Mouse (Mus musculus) lung, postnatal 14 days (tissue): ENCODE data around the gene Mroh2a.

ENCODE experiments used
- DNase-seq: peaks from one replicate; pipeline ENCODE4 v3.0.0; 2021

Mroh2a gene

DNA sequence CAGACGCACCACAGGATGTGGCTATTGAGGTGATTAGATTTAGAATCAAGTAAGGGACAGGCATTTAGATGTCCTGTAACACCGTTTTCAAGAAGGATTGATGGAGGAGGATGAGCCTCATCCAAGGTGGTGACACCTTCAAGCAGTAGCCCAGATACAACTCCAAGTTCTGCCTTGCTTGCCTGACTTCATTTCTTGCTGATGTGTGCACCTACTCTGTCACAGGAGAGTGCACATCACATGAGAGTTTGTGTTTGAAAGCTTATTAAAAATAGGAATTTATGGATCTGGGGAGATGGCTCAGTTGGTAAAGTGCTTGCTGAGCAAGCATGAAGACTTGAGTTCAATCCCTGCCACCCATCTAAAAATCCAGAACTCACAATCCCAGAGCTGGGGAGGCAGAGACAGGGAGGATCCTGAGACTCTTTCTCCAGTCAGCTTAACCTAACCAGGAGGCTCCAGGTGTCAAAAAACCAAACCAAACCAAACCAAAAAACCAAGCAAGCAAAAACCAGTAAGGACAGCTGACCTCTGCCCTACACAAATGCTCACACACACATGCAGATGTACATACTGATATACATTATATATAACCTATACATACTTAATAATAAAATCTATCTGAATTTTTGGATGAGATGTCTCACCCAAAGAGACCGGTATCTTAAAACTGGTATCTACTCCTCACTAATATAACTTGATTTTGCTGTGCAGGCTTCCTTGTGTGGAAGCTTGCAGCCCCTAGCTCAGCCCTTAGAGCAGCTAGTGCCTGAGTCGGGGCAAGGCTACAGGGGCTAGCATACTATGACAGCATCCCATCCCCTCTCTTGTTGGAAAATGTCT lies 72.1 kb downstream of the Mroh2a start:
- DNase-seq = no peak

DNA sequence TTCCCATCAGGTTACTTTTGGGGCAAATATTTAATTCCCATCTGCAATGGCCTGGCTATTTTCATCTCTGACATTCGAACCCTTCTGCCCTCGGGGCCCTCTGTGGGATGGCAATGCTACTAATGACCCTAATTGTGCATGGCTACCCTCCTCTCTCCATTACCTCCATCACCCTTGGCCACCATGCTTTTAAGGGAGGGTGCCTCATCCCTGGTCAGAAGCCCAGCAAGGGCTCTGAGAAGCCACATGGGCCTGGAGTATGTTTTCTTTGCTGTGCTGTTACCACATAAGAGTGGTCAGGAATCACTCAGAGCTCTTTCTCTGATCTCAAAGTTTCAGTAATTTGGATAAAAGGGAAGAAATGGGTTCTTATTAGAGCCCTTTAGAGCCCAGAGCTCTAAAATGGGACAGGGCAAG lies 72.8 kb downstream of the Mroh2a start:
- DNase-seq = no peak

DNA sequence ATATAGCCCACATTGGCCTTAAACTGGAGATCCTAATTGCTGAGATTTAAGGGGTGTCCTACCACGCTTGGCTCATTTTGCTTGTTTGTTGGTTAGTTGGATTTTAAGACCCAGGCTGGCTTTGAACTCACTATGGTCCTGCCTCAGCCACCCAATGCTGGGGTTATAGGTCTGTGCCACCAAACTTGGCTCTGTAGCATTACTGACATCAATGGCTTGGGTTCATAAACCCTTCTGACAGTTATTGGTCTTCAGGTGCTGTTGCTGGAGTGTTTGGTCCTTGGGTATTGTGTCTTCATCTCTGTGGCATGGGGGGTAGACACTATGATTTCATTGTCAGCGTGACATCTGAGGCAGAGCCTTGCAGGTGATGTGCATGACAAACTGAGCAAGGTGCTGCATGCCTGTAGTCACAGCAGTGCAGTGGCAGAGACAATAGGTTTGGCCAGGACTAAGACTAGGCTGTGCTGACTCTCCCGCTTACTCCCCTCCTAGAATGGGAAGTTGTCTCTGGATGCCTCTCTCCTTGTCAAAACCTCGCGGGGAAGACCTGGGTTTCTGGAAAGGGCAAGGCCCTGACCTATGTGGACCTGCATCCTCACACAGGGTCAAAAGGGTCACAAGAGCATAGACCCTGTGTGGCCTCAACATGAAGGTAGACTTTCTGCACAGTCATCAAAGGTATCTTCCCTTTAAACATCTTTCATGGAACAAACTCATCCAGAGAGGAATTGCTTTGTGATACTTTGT lies 73.7 kb downstream of the Mroh2a start:
- DNase-seq = no peak

DNA sequence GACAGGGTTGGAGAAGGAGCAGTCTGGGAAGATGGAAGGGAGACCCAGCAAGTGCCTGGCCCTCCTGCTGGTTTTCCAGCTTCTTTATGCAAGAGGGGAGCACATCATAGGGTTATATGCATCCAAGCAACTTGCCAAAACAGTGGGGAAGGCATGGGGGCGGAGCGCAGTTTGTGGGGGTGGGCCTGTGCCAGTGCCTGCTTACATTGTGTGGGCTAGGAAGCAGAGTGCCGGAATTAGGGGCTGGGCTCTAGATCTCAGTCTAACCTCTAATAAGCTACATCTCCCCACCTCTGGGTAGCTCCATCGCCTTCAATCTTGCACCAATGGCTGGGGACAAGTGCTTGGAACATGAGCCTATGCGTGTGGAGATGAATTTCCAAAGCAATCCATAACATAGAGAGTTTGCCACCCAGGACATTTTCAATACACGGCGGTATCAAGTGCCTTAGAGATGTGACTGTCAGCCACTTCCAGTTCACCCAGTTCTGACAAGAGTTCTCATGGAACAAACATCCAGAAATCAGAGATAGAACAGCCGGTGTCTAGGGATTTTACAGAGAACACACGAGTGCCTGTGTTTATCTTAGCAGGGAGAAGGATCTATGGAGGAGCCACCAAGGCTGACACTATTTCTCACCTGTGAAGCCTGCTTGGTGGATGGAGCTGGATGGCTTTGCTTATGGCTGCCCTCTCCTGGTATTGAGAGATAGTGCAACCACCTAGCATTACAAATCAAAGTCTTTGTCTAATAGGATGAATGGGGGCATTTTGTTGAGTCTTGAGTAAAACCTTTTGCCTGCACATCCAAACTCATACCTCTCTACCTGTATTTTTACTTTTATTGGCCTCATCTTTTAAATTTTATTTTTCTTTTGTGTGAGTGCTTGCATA lies 74.6 kb downstream of the Mroh2a start:
- DNase-seq = no peak

DNA sequence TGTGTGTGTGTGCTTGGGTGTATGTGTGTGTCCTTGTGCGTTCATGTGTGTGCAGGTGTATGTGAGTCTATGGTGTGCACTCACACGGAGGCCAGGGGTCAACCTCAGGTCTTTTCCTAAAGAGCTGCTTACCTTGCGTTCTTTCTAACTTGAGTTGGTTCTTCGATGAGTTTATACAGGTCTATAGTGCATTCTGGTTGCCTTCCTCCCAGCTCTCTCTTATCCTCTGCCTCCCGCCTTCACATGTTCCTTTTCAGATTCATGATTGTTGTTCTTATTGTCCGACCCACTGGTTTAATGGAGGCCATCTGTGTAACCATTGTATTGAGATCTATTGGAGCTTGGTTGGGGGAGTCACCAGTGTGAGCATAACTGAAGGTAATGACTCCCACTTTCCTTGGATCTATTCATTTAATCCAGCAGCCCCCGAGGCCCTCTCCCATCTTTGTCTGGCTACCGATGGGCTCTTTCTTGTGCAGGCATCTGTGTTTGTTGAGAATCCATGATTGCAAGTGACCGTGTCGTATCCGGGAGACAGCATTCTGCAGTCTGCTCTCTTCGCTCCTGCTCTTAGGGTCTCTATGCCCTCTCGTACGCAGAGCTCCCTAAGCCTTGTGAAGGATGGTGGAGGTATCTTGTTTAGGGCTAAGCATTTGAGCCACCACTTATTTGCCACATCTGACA lies 75.4 kb downstream of the Mroh2a start:
- no peak for DNase-seq

DNA sequence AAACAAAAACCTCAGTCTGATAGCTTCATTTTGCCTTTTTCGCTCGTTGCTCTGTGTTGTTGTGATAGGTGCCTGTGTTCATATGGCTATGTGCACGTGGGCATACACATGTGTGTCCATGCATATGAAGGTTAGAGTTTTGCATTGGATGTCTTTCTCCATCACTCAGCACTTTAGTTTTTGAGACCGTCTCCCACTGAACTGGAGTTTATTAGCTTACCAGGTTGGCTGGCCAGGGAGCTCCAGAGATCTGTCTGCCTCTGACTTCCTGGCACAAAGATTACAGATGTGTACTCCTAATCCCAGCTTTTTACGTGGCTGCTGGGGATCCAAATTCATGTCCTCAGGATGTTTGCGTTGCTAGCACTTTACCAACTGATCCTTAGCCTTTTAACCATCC lies 77.0 kb downstream of the Mroh2a start:
- DNase-seq = no peak

DNA sequence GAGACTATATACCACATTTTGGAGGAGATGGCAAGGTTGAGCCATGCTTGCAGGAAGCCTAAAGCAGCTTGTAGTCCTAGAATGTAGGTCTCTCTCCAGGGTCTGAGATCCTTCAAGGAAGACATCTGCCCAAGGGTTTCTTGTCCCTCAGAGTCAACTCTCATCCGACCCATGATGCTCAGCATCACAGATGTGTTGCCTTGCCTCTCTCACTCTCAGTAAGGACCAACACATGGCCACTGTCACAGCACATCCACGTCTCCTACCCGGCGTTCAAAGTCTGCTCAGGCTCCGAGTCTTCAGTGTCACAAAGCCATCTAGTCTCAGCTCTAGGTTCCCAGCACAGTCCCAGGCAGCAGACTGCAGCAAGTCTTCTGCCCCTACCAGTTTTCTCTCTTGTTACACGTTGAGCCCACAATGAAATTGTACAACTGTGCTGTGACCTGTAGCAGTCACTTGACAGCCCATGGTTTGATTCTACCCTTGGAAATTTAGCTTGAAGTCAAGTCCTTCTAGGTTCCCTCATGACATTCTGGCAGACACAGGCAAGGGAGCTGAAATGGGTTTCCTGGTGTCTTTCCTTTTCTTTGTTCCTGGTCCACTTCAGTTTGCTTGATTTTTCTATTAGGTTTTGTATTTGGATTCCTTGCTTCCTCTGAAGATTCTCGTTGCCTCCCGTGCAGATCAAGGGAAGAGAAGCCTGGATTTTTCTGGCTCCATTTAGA lies 77.6 kb downstream of the Mroh2a start:
- no peak for DNase-seq

DNA sequence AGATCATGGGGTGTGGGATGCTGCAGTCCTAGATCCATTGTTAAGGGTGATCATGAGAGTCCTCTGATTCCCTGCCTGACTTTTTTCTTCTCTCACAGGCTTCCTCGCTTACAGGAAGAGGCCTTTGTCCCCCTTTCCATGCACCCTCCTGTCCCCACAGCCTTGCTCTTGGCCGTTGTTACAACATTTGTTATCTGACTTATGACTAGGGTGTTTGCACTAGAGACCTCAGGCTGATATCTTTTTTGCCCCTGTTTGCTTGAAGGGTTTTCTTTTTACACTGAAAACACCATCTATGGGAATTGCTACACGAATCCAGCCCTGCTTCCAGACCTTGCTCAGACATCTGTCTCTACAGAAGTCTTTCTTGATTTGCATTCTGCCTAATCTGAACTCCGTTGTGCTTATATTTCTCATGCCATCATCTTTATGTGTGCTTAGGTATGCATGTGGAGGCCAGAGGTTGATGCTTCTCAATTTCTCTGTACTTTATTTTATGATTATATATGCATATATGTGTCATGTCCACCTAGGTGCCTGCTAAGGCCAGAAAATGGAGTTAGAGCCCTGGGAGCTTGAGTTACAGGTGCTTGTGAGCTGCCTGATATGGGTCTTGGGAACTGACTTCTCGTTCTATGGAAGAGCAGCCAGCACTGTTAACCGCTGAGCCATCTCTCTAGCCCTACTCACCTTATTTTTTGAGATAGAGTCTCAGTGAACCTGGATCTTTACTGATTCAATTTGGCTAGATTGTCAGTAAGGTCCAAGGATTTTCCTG lies 78.4 kb downstream of the Mroh2a start:
- DNase-seq = no peak

DNA sequence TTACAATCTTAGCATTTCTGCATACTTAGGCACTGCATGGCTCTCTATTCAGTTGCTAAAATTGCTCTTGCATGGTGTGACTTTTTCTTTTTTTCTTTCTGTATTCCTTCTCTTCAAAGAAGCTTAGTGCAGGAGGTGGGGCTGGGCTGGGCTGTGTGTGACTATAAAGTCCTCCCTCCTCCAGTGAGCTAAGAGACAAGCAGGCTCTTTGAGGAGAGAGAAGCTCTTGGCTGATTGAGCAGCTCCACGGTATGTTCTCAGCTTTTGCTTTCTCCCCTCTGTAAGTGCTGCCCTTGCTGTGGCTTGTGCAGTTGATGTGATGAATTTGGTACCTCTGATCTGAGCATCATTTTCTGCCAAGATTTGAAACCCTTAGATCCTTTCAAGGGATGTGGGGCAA lies 79.8 kb downstream of the Mroh2a start:
- DNase-seq = no peak

DNA sequence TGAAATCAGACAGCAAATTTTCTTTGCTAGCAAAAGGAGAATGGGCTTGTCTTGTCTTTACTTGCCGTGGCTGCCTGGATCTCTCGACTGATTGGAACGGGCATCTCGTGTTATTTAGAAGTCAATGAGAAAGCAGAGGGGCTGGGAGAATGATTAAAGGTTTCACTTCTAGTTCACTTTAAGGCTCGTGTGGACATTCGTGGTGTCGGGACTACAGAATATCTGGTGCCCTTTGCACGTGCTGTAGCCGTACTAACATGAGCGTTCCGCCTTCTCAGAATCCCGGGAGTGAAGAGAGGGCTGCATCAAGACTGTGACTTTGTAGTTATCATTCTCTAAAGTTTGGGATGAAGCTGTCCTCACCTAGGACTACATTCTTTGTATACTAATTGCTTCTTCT lies 80.4 kb downstream of the Mroh2a start:
- no peak for DNase-seq

DNA sequence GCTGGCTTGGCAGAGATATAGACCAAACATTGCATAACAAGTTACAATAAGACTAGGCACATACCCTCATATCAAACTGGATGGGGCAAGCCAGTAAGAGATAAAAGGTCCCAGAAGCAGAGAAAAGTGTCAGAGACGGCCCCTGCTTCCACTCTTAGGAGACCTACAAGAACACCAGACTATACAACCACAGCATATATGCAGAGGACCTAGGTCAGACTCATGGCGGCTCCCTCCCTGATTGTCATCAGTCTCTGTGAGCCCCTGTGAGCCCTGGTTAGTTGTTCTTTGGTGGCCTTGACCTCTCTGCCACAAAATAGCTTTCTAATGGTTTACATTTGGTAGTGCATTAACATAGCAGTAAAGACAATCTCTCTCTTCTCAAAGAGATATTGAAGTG lies 82.2 kb downstream of the Mroh2a start:
- DNase-seq = no peak

DNA sequence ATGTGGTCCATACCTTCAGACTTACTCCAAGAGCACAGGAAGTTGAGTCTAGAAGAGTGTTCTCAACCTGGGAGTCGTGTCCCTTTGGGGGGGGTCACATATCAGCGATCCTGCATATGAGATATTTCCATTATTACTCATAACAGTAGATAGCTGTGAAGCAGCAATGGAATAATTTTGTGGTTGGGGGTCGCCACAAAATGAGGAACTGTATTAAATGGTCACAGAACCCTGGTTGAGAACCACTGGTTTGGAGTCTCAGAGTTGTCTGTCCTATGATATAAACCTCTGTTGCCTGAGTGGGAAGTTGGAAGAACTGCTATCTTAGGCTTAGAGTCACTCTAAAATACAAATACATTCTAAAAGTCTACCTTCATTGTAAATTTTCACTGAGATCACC lies 83.1 kb downstream of the Mroh2a start:
- no peak for DNase-seq

DNA sequence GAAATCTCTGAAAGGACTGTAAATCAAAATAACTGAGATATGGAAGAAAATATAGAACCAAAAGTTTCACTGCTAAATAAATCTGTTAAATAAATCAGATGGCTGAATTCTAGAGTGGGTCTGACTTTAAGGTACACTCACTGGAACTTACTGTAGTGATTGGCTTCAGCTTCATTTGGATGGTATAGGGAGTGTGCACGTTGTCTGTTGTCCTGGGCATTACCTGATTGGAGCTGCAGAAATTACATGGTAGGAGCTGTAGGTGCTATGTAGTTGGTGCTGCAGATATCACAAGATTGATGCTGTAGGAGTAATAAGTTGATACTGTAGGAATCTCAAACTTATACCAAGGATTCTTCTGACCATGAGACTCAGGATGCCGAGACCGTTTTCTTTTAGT lies 83.6 kb downstream of the Mroh2a start:
- DNase-seq = no peak
